Mouse (Mus musculus) bone marrow, adult 2 months (tissue): ENCODE measurements around the gene Gsx1. TPM values are rescaled to one million over a fixed set of nuclear protein-coding genes. Genes with fewer than 3 reads are reported as not detected.
A peak's percentile ranks its signal among the peaks of the same experiment; 100 is the strongest.

Experiments
- H3K27ac ChIP-seq: fragments of 200-500 bp; 2 replicates; pipeline ENCODE4 v1.5.1; 2012; ENCODE audit warnings: low read depth, mild to moderate bottlenecking, control low read depth, inconsistent platforms, low read length; ENCODE audit not compliant: control insufficient read depth, poor library complexity, insufficient read depth
- H3K4me1 ChIP-seq: fragments of 200-500 bp; 2 replicates; pipeline ENCODE4 v1.6.1; 2011; ENCODE audit warnings: low read length; ENCODE audit not compliant: control insufficient read depth, insufficient read depth
- H3K4me3 ChIP-seq: fragments of 200-500 bp; replicated peaks from 2 replicates; pipeline ENCODE3; 2011; ENCODE audit warnings: mild to moderate bottlenecking, low read depth, low read length, control low read depth; ENCODE audit not compliant: control insufficient read depth
- CTCF ChIP-seq: fragments of 200-500 bp; IDR thresholded peaks from 2 replicates; pipeline ENCODE4 v1.5.1; 2011; ENCODE audit warnings: low read length, control low read depth; ENCODE audit not compliant: control insufficient read depth, insufficient read depth
- POLR2A ChIP-seq: fragments of 200-500 bp; IDR thresholded peaks from 2 replicates; pipeline ENCODE4 v1.6.1; 2011; ENCODE audit warnings: low read depth, mild to moderate bottlenecking, control low read depth, low read length, borderline replicate concordance; ENCODE audit not compliant: control insufficient read depth
- WGBS: fragments of 180-500 bp; shearing (Covaris S2); methylation state at CpG from one replicate; pipeline ENCODE4 v1.1.7; 2018; 5-methylcytosine and 5-hydroxymethylcytosine counted together
- polyA plus RNA-seq: library from polyadenylated mRNA; stranded (reverse); fragments of >200 nt; gene quantifications from 2 replicates; pipeline ENCODE4 v1.2.4, GENCODE M21; 2011; ENCODE audit warnings: low replicate concordance; ENCODE audit not compliant: missing spikeins, insufficient read depth, insufficient read length

The Gsx1 gene
- polyA plus RNA-seq, 1 experiment = not detected

- Histone ChIP-seq H3K27ac (no peak overlapping the region), H3K4me3 (no peak overlapping the region), H3K4me1 (no peaks in the 10 kb centered on the region)
- 84% methylated on average over 7 of the region's 7 CpGs for WGBS
- TF ChIP-seq CTCF (no peak), POLR2A (no peak)
Measured at GRCm38 (mm10) chr5:147170088-147170487, 18.4 kb upstream of the Gsx1 start.

GRCm38 (mm10) chr5:147174046-147174445 is 14.4 kb upstream of the Gsx1 start:
- Histone ChIP-seq H3K4me3 (no peak overlapping the region), H3K4me1 (no peaks in the 10 kb centered on the region), H3K27ac (no peak overlapping the region)
- no peak for TF ChIP-seq POLR2A
- TF ChIP-seq CTCF = no peak
- 76% methylated on average over 3 of the region's 3 CpGs for WGBS

- Histone ChIP-seq H3K4me3 (no peak overlapping the region), H3K27ac (no peak overlapping the region), H3K4me1 (peaks cover 1% of the 10 kb centered on the region; the same call in 1 of the 2 replicates)
- TF ChIP-seq POLR2A = no peak
- no peak for TF ChIP-seq CTCF
- 8% methylated on average over 18 of the region's 19 CpGs for WGBS
Measured at GRCm38 (mm10) chr5:147185174-147185915, 3.2 kb upstream of the Gsx1 start.

- WGBS = 1% methylated on average over 22 of the region's 26 CpGs
- Histone ChIP-seq H3K27ac (no peak overlapping the region), H3K4me1 (peaks cover 1% of the 10 kb centered on the region; the same call in 1 of the 2 replicates), H3K4me3 (no peak overlapping the region)
- TF ChIP-seq POLR2A = no peak
- no peak for TF ChIP-seq CTCF
Measured at GRCm38 (mm10) chr5:147186001-147186431, 2.5 kb upstream of the Gsx1 start.

GRCm38 (mm10) chr5:147186781-147187551 is 1.5 kb upstream of the Gsx1 start:
- WGBS = 1% methylated on average over 37 of the region's 37 CpGs
- no peak overlapping the region for H3K4me3 ChIP-seq
- peaks cover 1% of the 10 kb centered on the region; the same call in 1 of the 2 replicates for H3K4me1 ChIP-seq
- TF ChIP-seq CTCF (no peak), POLR2A (no peak)
- no peak overlapping the region for H3K27ac ChIP-seq

GRCm38 (mm10) chr5:147187552-147188170 is 835 bp upstream of the Gsx1 start:
- Histone ChIP-seq H3K27ac (no peak overlapping the region), H3K4me1 (peaks cover 1% of the 10 kb centered on the region; the same call in 1 of the 2 replicates), H3K4me3 (peak overlapping the region; percentile 2)
- 5% methylated on average over 25 of the region's 25 CpGs for WGBS
- TF ChIP-seq CTCF (no peak), POLR2A (no peak)

- Histone ChIP-seq H3K27ac (no peak overlapping the region), H3K4me1 (peaks cover 1% of the 10 kb centered on the region; the same call in 1 of the 2 replicates), H3K4me3 (no peak overlapping the region)
- TF ChIP-seq POLR2A (no peak), CTCF (no peak)
- 6% methylated on average over 28 of the region's 28 CpGs for WGBS
Measured at GRCm38 (mm10) chr5:147189156-147189555, 660 bp downstream of the Gsx1 start.
